Mouse (Mus musculus): ENCODE measurements around the gene Chrnb2. TPM values are rescaled to one million over a fixed set of nuclear protein-coding genes. Genes with fewer than 3 reads are reported as not detected.

Chrnb2 gene
- 0.18 and 0.27 TPM in 2 replicates for polyA plus RNA-seq (2015; fragmentation: Nextera tagmentation; extraction: Ambion mirVana)

DNA sequence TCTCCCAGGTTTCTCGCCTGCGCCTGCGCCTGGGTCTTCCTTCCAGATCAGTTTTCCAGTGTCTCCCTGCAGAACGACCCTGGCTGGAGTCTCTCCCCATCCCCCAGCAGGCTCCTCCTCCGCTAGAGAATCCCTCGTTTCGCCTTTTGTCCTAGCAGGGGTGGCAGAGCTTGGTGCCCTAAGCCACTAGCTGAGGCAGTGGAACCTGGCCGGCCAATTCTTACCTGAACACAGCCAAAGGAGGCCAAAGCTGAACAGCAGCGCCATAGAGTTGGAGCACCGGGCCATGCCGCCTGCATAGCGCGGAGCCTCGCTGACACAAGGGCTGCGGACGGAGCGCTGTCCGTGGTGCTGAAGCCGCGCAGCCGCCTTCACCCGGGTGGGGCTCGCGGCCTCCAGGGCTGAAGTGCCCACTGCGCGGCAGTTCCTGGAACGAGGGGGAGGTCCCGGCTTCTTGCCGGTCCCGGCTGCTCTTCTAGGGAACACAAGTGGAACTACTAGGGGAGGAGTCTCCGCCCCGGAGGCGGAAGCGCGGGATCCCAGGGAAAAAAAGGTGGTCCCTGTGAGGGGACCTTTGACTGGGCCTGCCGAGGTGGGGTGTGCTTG is at the start of gene Chrnb2:
Gene Chrnb2, minus strand, starts transcription at position 514 of the 606 bp plus-strand sequence.
- TF ChIP-seq EP300 (IDR thresholded peaks at IDR 0.05; ENCODE audit: low read depth) (no peak), CTCF (IDR thresholded peaks at IDR 0.05; ENCODE audit: low read depth) (no peak)
- no peak within 1 kb of the TSS for H3K4me3 ChIP-seq (ENCODE audit: low read depth, low read length)
- peak within 1 kb of the TSS; percentile 29; the same call in 1 of the 2 replicates for H3K4me2 ChIP-seq (ENCODE audit: low read depth, low read length)
- 2% methylated on average over 36 of the region's 36 CpGs for WGBS (ENCODE audit: insufficient replicate concordance)
- peak; percentile 84 for ATAC-seq
- peaks cover 4% of the 10 kb centered on the region for H3K4me1 ChIP-seq (ENCODE audit: insufficient read depth)
- peak; percentile 85 for DNase-seq
- H3K36me3 ChIP-seq (replicated peaks; ENCODE audit: insufficient read depth, low read length), result no peaks in the 10 kb centered on the region
- no peak within 1 kb of the TSS for H3K9ac ChIP-seq (replicated peaks)
- H3K27me3 ChIP-seq (ENCODE audit: insufficient read depth, low read length), result peaks cover 13% of the 10 kb centered on the region
- no peak within 1 kb of the TSS for H3K27ac ChIP-seq (ENCODE audit: low read depth)
- H3K9me3 ChIP-seq (ENCODE audit: low read length), result no peaks in the 10 kb centered on the region

DNA sequence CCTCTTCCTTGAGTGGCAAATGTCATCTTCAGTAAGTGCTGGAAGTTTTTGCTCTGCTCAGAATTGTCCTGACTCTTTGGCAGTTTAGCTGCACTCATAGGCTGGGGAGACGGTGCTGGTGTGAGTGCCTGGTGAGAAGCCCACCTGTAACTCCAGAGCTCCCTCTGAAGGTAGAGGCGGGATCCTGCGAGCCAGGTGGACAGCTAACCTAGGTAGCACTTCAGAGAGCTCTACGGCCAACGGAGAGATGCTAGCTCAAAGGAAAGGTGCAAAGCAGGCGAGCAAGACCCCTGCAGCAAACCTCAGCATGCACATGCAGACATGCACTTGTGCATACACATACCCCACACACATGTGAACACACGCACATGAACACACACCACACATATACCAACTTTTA is 49.6 kb upstream of the Chrnb2 start:
- no peak for ATAC-seq
- WGBS (ENCODE audit: insufficient replicate concordance), result 69% methylated on average over 7 of the region's 7 CpGs

DNA sequence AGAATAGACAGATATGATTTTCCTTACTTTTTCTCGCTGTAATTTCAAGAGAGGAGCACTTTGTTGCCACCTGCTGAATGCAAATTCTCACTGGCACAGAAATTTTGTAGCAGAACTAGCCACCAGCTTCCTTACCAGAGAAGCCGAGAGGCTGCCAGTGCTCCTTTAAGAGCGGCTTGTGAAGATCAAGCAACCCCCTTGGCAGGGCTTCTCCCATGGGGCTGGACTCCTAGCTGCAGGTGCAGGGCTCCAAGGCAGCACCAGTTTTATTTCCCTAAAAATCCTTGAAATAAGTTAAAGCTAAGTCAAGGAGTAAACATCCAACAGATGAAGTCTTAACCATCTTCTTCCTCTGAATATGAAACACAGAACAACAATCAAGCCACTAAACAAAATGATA is 47.7 kb upstream of the Chrnb2 start:
- Histone ChIP-seq H3K36me3 (replicated peaks; ENCODE audit: insufficient read depth, low read length) (no peaks in the 10 kb centered on the region), H3K9ac (replicated peaks) (no peak overlapping the region), H3K4me1 (ENCODE audit: insufficient read depth) (peaks cover 5% of the 10 kb centered on the region), H3K9me3 (ENCODE audit: low read length) (no peaks in the 10 kb centered on the region), H3K27me3 (ENCODE audit: insufficient read depth, low read length) (0 out of 2 replicates have a peak, but pooled peaks cover 5% of the 10 kb centered on the region), H3K4me3 (ENCODE audit: low read depth, low read length) (no peak overlapping the region), H3K27ac (ENCODE audit: low read depth) (no peak overlapping the region), H3K4me2 (ENCODE audit: low read depth, low read length) (no peak overlapping the region)
- 74% methylated on average over 3 of the region's 3 CpGs for WGBS (ENCODE audit: insufficient replicate concordance)
- no peak for ATAC-seq
- no peak for TF ChIP-seq CTCF (IDR thresholded peaks at IDR 0.05; ENCODE audit: low read depth)
- no peak for TF ChIP-seq EP300 (IDR thresholded peaks at IDR 0.05; ENCODE audit: low read depth)
- no peak for DNase-seq

More for the DNA sequence above, 49.6 kb upstream of the Chrnb2 start:
- no peak overlapping the region for H3K4me3 ChIP-seq (ENCODE audit: low read depth, low read length)
- H3K27ac ChIP-seq (ENCODE audit: low read depth), result no peak overlapping the region
- no peak overlapping the region for H3K9ac ChIP-seq (replicated peaks)
- no peaks in the 10 kb centered on the region for H3K36me3 ChIP-seq (replicated peaks; ENCODE audit: insufficient read depth, low read length)
- TF ChIP-seq CTCF (IDR thresholded peaks at IDR 0.05; ENCODE audit: low read depth) (no peak), EP300 (IDR thresholded peaks at IDR 0.05; ENCODE audit: low read depth) (no peak)
- 0 out of 2 replicates have a peak, but pooled peaks cover 5% of the 10 kb centered on the region for H3K27me3 ChIP-seq (ENCODE audit: insufficient read depth, low read length)
- no peaks in the 10 kb centered on the region for H3K4me1 ChIP-seq (ENCODE audit: insufficient read depth)
- H3K9me3 ChIP-seq (ENCODE audit: low read length), result no peaks in the 10 kb centered on the region
- DNase-seq, result no peak
- no peak overlapping the region for H3K4me2 ChIP-seq (ENCODE audit: low read depth, low read length)

DNA sequence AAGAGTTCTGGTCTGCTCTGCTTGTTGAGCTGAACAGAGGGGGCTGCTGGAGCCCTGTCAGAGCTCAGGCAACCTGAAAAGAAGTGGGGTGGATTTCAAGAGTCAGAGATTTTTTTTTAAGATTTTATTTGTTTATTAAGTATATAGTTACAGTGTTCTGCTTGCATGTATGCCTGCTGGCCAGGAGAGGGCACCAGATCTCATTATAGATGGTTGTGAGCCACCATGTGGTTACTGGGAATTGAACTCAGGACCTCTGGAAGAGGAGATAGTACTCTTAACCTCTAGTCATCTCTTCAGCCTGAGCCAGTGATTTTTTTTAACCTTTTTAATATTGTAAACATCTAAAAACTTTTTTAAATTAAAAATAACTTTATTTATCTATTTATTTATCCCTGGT is 46.4 kb upstream of the Chrnb2 start:
- 0 out of 2 replicates have a peak, but pooled peaks cover 3% of the 10 kb centered on the region for H3K9me3 ChIP-seq (ENCODE audit: low read length)
- ATAC-seq (no peak), DNase-seq (no peak)
- H3K4me3 ChIP-seq (ENCODE audit: low read depth, low read length), result no peak overlapping the region
- no peak overlapping the region for H3K9ac ChIP-seq (replicated peaks)
- H3K27me3 ChIP-seq (ENCODE audit: insufficient read depth, low read length), result 0 out of 2 replicates have a peak, but pooled peaks cover 5% of the 10 kb centered on the region
- TF ChIP-seq CTCF (IDR thresholded peaks at IDR 0.05; ENCODE audit: low read depth) (peak; percentile 57), EP300 (IDR thresholded peaks at IDR 0.05; ENCODE audit: low read depth) (no peak)
- no peak overlapping the region for H3K4me2 ChIP-seq (ENCODE audit: low read depth, low read length)
- no peaks in the 10 kb centered on the region for H3K36me3 ChIP-seq (replicated peaks; ENCODE audit: insufficient read depth, low read length)
- H3K4me1 ChIP-seq (ENCODE audit: insufficient read depth), result peaks cover 7% of the 10 kb centered on the region
- no peak overlapping the region for H3K27ac ChIP-seq (ENCODE audit: low read depth)

DNA sequence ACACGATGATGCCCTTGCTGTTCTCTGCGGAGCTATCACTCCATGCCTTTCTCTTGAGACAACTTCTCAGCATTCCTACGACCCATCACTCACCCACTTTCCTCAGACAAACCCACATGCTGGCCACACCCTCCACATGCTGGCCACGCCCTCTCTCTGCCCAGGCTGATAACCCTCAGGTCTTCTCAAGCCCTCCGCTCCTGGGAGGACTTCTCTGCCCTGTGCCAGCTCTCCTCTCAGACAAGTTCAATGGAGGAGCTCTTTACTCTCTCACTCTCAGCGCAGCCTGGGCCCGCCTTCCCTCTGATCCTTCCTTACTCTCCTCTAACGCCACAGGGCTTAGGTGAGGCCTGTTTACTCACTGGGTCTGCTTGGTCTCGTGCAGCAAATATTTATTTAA is 44.2 kb upstream of the Chrnb2 start:
- Histone ChIP-seq H3K27me3 (ENCODE audit: insufficient read depth, low read length) (0 out of 2 replicates have a peak, but pooled peaks cover 5% of the 10 kb centered on the region), H3K4me2 (ENCODE audit: low read depth, low read length) (peak overlapping the region; percentile 62), H3K9ac (replicated peaks) (no peak overlapping the region; the same call in 1 of the 2 replicates), H3K9me3 (ENCODE audit: low read length) (0 out of 2 replicates have a peak, but pooled peaks cover 3% of the 10 kb centered on the region), H3K36me3 (replicated peaks; ENCODE audit: insufficient read depth, low read length) (no peaks in the 10 kb centered on the region), H3K27ac (ENCODE audit: low read depth) (peak overlapping the region; percentile 83; the same call in 1 of the 2 replicates), H3K4me1 (ENCODE audit: insufficient read depth) (peaks cover 7% of the 10 kb centered on the region), H3K4me3 (ENCODE audit: low read depth, low read length) (0 out of 2 replicates have a peak overlapping the region, but pooled peaks have one; percentile 17)
- WGBS (ENCODE audit: insufficient replicate concordance), result 45% methylated on average over 9 of the region's 9 CpGs
- DNase-seq (peak; percentile 76), ATAC-seq (peak; percentile 90)
- TF ChIP-seq EP300 (IDR thresholded peaks at IDR 0.05; ENCODE audit: low read depth) (no peak), CTCF (IDR thresholded peaks at IDR 0.05; ENCODE audit: low read depth) (no peak)

DNA sequence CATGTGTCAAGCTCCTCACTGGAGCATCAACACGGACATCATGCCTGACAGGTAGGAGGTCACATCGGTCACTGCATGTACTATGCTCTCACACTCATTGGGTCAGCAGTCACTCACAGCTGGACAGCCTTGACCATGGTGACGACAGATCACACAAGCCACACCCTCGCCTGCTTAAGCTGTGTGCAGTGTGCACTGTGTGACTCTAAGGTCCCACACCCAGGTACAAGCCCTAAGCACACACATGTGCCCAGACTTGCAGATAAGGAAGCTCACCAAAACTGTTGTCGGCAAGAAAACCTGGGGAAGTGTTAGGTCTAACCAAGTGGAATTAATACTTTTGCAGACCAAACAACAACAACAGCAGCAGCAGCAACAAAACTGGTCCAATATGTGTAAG is 43.4 kb upstream of the Chrnb2 start:
- Histone ChIP-seq H3K9me3 (ENCODE audit: low read length) (0 out of 2 replicates have a peak, but pooled peaks cover 3% of the 10 kb centered on the region), H3K9ac (replicated peaks) (peak overlapping the region; percentile 34; the same call in 1 of the 2 replicates), H3K27ac (ENCODE audit: low read depth) (peak overlapping the region; percentile 83), H3K4me3 (ENCODE audit: low read depth, low read length) (no peak overlapping the region), H3K36me3 (replicated peaks; ENCODE audit: insufficient read depth, low read length) (no peaks in the 10 kb centered on the region), H3K27me3 (ENCODE audit: insufficient read depth, low read length) (0 out of 2 replicates have a peak, but pooled peaks cover 5% of the 10 kb centered on the region), H3K4me2 (ENCODE audit: low read depth, low read length) (peak overlapping the region; percentile 62), H3K4me1 (ENCODE audit: insufficient read depth) (peaks cover 7% of the 10 kb centered on the region)
- no peak for DNase-seq
- ATAC-seq, result peak; percentile 84
- no peak for TF ChIP-seq CTCF (IDR thresholded peaks at IDR 0.05; ENCODE audit: low read depth)
- no peak for TF ChIP-seq EP300 (IDR thresholded peaks at IDR 0.05; ENCODE audit: low read depth)
- WGBS (ENCODE audit: insufficient replicate concordance), result 58% methylated on average over 5 of the region's 5 CpGs

Measured in liver, postnatal 0 days (tissue).